Mouse (Mus musculus) kidney, postnatal 10 days (tissue): ENCODE measurements around the gene Chrne.
"Not testable (repeated sequence)": the region's sequence is repeated elsewhere in the genome, so short reads cannot be mapped to it uniquely, and the experiment has no call there.

Experiments used
- DNase-seq: peaks from one replicate; pipeline ENCODE4 v3.0.0; 2021; ENCODE audit warnings: mixed read lengths

Gene Chrne

GRCm38 (mm10) chr11:70582196-70582595 is 36.8 kb downstream of the Chrne start:
- DNase-seq = no peak

GRCm38 (mm10) chr11:70580921-70581320 is 38.1 kb downstream of the Chrne start:
- no peak for DNase-seq

- DNase-seq = no peak
Observed at GRCm38 (mm10) chr11:70580358-70580720, 38.7 kb downstream of the Chrne start.

- DNase-seq = no peak
Observed at GRCm38 (mm10) chr11:70579710-70580357, 39.2 kb downstream of the Chrne start.

GRCm38 (mm10) chr11:70578962-70579361 is 40.1 kb downstream of the Chrne start:
- no peak for DNase-seq

- no peak for DNase-seq
Observed at GRCm38 (mm10) chr11:70577201-70577600, 41.8 kb downstream of the Chrne start.

DNA sequence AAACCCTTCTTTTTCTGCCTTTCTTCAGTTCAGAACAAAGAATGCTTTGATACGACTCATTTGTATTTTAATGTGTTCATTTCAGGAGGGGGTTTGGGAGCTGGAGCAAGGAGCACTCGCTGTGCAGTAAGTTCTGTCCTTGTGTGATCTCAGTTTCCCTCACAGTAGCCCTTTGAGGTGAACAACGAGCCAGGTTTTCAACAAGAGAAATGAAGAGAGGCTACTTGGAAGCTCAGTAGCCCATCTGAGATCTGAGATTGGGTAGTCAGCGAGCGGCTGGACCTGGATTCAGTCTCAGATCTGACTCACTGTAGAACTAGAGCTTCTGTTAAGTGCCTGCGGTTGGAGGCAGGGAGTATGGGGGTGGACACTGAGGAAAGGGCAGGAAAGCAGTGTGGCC is 45.1 kb downstream of the Chrne start:
- DNase-seq = no peak

GRCm38 (mm10) chr11:70572348-70572902 is 46.6 kb downstream of the Chrne start:
- DNase-seq = no peak

DNA sequence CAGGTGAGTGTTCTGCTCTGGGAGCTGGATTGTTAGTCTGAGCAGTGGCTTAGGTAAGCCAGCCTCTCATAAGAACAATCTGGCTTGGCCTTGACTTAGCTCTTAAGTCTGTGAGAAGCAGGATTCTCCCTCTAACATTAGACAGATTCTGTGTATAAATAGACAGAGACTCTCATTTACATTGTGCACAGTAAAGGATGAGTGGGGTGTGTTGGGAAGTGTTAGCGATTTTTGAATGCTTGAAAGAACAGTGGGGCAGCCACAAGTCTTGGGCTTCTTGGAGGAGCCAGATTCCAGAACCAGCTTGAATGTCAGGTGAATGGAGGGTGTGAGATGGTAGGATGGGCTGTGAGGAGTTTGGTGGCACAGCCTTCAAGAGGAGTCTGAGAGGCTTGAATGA is 47.4 kb downstream of the Chrne start:
- no peak for DNase-seq

GRCm38 (mm10) chr11:70570614-70571013 is 48.4 kb downstream of the Chrne start:
- DNase-seq = not testable (repeated sequence)

GRCm38 (mm10) chr11:70566586-70566985 is 52.4 kb downstream of the Chrne start:
- DNase-seq = peak; percentile 51
